Mouse (Mus musculus): ENCODE measurements around the gene Apol9b.
"Not testable (repeated sequence)": the region's sequence is repeated elsewhere in the genome, so short reads cannot be mapped to it uniquely, and the experiment has no call there.

GRCm38 (mm10) chr15:77721509-77721908 lies 7.3 kb upstream of the Apol9b start:
- TF ChIP-seq CTCF (IDR thresholded peaks at IDR 0.05; ENCODE audit: low read depth, low read length); POLR2A (IDR thresholded peaks at IDR 0.05; ENCODE audit: extremely low read depth, insufficient read depth, low read length): not testable (repeated sequence)

All from liver, adult 2 months (tissue).